Mouse (Mus musculus) erythroblast, embryonic 14.5 days (primary cell): Measurements from ENCODE around the gene Gm9918.

Experiments
- GATA1 ChIP-seq: IDR thresholded peaks from 2 replicates; pipeline ENCODE4 v1.6.1; 2012; ENCODE audit warnings: low read length, inconsistent platforms, mixed read lengths
- TAL1 ChIP-seq: IDR thresholded peaks from 3 replicates; pipeline ENCODE4 v1.6.1; 2012; ENCODE audit warnings: low read length, inconsistent platforms, mixed read lengths

- TF ChIP-seq GATA1 (no peak), TAL1 (no peak)
Observed at GRCm38 (mm10) chr15:102287395-102287794, 17.0 kb downstream of the Gm9918 start.
